Mouse (Mus musculus): ENCODE measurements around the gene Tmem212.

- no peak for TF ChIP-seq FLI1 (IDR thresholded peaks at IDR 0.05; ENCODE audit: low read length)
- TF ChIP-seq GATA1 (IDR thresholded peaks at IDR 0.05; ENCODE audit: borderline replicate concordance, low read length) = no peak
Observed at GRCm38 (mm10) chr3:27854431-27855180, 41.6 kb downstream of the Tmem212 start.

All from megakaryocyte, embryonic 14.5 days (primary cell).